Mouse (Mus musculus) frontal cortex, adult (tissue): Measurements from ENCODE around the gene Chac1.

Source experiments
- ATAC-seq: cut with Nextera tagmentation; 2 replicates; pipeline ENCODE4 v1.9.2; 2017; ENCODE audit warnings: mild to moderate bottlenecking, moderate library complexity, mixed read lengths; ENCODE audit not compliant: low TSS enrichment

Chac1 gene

DNA sequence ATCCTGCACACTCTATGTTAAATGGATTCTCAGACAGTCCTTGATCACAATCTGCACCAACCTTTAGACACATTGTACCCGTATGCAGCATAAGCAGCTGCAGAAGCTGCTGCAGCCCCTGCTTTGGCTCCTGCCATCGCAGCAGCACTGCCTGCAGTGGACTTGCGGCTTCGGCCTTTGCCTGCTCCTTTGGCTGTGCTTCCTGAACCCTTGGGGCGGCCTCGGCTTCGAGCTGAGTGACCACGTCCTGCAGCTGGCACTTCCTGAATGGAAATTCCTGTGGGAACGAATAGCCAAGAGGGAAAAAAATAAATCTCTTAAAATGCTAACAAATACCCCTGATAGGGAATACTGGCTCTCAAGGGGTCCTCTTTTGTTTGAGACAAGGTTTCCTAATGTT, 26.3 kb downstream of the Chac1 start:
- no peak for ATAC-seq

DNA sequence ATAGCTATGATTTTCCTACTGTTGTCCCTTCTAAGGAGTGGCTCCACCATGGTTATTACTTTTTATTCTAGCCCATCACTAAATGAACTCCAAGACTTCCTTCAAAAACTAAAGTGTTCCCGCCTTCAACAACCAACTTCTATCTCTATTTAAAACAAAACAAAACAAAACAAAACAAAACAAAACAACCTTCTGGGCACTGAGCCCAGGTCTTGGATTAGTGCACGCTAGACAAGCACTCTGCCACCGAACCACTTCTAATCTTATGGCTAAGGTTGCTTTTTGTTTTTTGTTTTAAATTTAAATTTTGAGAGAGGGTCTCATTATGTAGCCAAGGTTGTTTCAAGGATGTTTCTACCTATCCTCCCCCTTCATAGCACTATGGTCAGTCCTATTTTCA, 26.8 kb downstream of the Chac1 start:
- no peak for ATAC-seq

DNA sequence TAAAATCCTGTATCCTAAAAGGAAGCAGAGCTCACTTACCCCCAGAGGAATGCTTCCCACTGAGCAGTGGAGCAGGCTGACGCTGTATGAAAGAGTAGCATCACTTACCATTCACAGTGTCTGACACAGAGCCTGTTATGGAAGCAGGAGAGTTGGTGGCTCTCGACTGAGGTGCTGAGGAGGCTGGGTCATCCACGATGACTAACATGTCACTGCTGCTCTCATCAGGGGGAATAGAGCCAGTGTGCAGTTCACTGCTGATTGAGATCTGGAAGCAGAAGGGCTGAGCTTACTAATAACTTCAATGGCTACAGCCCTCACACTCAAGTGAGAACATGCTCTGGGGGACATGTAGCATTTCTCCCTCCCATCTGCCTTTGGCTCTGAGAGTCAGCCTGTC, 28.4 kb downstream of the Chac1 start:
- ATAC-seq: no peak

DNA sequence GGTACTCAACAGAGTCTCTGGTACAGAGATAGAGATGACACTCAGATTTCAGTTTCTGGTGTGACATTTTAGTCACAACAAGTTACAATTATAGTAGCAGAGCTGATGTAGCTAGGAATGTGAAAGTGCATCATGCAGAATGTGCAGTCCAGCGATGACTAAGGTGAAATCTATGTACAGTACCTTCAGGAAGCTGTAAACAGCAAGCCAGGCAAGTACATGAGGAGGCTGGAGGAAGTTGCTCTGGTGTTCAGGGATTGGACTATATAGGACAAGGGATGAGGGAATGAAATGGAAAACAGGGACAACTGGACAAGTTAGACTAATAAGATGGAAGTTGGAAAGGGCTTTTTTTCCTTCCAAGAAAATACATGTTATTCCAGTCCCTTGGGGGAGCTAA, 37.2 kb downstream of the Chac1 start:
- ATAC-seq: peak; percentile 65; the same call in 1 of the 2 replicates

DNA sequence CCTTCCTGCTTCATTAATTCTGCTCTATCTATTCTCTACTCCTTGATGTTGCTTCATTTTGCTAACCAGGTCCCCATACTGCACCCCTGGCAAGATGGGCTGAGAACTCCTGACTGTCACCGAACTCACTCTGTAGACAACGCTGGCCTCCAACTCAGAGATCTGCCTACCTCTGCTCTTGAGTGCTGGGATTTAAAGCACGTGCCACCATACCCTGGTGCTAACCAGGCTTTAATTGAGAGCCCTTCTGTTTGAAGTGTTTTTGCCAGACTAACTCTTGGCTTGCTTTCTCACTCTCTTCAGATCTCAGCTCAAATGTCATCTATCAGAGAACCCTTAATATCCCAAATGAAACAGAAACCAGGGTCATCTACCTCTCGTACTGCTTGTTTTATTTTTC, 39.0 kb downstream of the Chac1 start:
- no peak for ATAC-seq

DNA sequence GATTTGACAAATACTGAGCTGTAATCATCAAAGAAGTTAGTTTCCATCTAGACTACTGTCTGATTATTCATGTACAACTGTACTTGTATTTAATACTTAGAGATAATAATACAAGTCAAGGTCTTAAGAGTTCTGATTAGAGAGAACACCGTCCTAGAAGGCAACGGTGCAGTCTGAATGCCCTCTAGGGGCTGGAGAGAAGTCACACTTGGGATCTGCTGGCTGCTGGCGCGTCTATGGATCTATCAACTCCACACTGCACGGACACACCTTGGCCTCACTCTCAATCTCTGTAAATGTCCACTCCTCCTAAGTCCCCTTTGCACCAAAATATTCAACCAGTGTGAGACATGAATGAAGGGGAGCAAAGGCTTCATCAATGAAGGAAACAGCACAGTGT, 47.2 kb downstream of the Chac1 start:
- no peak for ATAC-seq

DNA sequence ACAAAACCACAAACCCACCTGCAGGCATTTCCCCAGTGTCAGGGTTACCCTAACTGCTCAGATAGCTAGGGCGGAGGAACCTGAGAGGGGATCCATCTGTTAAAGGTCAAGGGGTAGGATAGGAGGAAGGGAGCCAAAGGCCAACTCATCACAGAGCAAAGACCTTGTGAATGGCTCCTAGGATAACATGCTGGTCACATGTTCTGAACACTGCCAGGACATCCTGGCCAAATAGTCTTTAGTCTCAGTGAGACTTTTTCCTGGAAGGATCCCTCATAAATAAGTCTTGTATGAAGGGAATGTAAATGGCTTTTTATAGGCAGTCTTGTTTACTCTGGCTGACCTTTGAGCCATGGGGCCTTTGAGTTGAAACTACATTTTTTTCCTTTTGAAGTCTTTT, 47.6 kb downstream of the Chac1 start:
- no peak for ATAC-seq

DNA sequence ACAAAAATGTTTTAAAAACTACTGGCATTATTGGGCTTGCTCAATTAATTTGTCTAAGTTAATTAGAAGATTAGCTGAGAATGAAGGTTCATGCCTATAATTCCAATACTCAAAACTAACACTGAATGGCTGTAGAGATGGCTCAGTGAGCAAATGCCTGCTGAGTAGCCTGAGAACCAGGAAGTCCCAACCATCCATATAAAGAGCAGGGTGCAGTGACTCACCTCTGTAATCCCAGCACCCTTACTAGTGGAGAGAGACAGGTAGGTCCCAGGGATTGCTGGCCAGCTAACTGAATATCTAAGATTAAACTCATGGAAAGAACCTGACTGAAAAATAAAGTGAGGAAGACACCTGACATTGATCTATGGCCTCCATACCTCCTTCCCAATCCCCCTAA, 48.3 kb downstream of the Chac1 start:
- no peak for ATAC-seq
